Mouse (Mus musculus): ENCODE results near the gene Olfr804. TPM values are rescaled to one million over a fixed set of nuclear protein-coding genes. Genes with fewer than 3 reads are reported as not detected.

Gene Olfr804
- not detected in 2 replicates for polyA plus RNA-seq (2015; fragmentation: Nextera tagmentation; extraction: Ambion mirVana)

- Histone ChIP-seq H3K9ac (replicated peaks; ENCODE audit: low read length) (no peak within 1 kb of the TSS), H3K4me3 (ENCODE audit: low read length) (no peak within 1 kb of the TSS), H3K36me3 (ENCODE audit: insufficient read depth, low read length) (no peaks in the 10 kb centered on the region), H3K27me3 (ENCODE audit: insufficient read depth, low read length) (no peaks in the 10 kb centered on the region), H3K9me3 (ENCODE audit: low read length) (no peaks in the 10 kb centered on the region), H3K27ac (ENCODE audit: low read length) (no peak within 1 kb of the TSS), H3K4me1 (ENCODE audit: insufficient read depth, low read length) (no peaks in the 10 kb centered on the region), H3K4me2 (replicated peaks; ENCODE audit: low read depth, low read length) (no peak within 1 kb of the TSS)
- no peak for ATAC-seq (ENCODE audit: low FRiP score, low TSS enrichment)
Measured at GRCm38 (mm10) chr10:129702910-129703309, at the start of gene Olfr804. Olfr804 (plus strand) TSS chr10:129703210.

- no peak within 1 kb of the TSS for H3K4me3 ChIP-seq (ENCODE audit: low read length)
- H3K4me2 ChIP-seq (replicated peaks; ENCODE audit: low read depth, low read length): no peak within 1 kb of the TSS
- no peak within 1 kb of the TSS for H3K27ac ChIP-seq (ENCODE audit: low read length)
- no peaks in the 10 kb centered on the region for H3K9me3 ChIP-seq (ENCODE audit: low read length)
- H3K27me3 ChIP-seq (ENCODE audit: insufficient read depth, low read length): no peaks in the 10 kb centered on the region
- no peaks in the 10 kb centered on the region for H3K36me3 ChIP-seq (ENCODE audit: insufficient read depth, low read length)
- no peaks in the 10 kb centered on the region for H3K4me1 ChIP-seq (ENCODE audit: insufficient read depth, low read length)
- no peak within 1 kb of the TSS for H3K9ac ChIP-seq (replicated peaks; ENCODE audit: low read length)
- no peak for ATAC-seq (ENCODE audit: low FRiP score, low TSS enrichment)
Measured at GRCm38 (mm10) chr10:129657394-129657793, 45.6 kb upstream of the Olfr804 start, which contains the start of gene Olfr800. Olfr800 (plus strand) TSS chr10:129657694.

- Histone ChIP-seq H3K9ac (replicated peaks; ENCODE audit: low read length) (no peak within 1 kb of the TSS), H3K36me3 (ENCODE audit: insufficient read depth, low read length) (no peaks in the 10 kb centered on the region), H3K9me3 (ENCODE audit: low read length) (no peaks in the 10 kb centered on the region), H3K4me3 (ENCODE audit: low read length) (no peak within 1 kb of the TSS), H3K27ac (ENCODE audit: low read length) (no peak within 1 kb of the TSS), H3K4me1 (ENCODE audit: insufficient read depth, low read length) (no peaks in the 10 kb centered on the region), H3K27me3 (ENCODE audit: insufficient read depth, low read length) (no peaks in the 10 kb centered on the region), H3K4me2 (replicated peaks; ENCODE audit: low read depth, low read length) (no peak within 1 kb of the TSS)
- no peak for ATAC-seq (ENCODE audit: low FRiP score, low TSS enrichment)
- 65% methylated on average over 1 of the region's 1 CpGs for WGBS
Measured at GRCm38 (mm10) chr10:129673765-129674164, 29.2 kb upstream of the Olfr804 start, which contains the start of gene Olfr801. Olfr801 (minus strand) TSS chr10:129673865.

GRCm38 (mm10) chr10:129688069-129688468, 14.9 kb upstream of the Olfr804 start, which contains the start of gene Olfr802:
Olfr802 (minus strand) TSS chr10:129688169.
- Histone ChIP-seq H3K4me1 (ENCODE audit: insufficient read depth, low read length) (no peaks in the 10 kb centered on the region), H3K4me2 (replicated peaks; ENCODE audit: low read depth, low read length) (no peak within 1 kb of the TSS), H3K36me3 (ENCODE audit: insufficient read depth, low read length) (no peaks in the 10 kb centered on the region), H3K27ac (ENCODE audit: low read length) (no peak within 1 kb of the TSS), H3K27me3 (ENCODE audit: insufficient read depth, low read length) (no peaks in the 10 kb centered on the region), H3K9ac (replicated peaks; ENCODE audit: low read length) (no peak within 1 kb of the TSS), H3K4me3 (ENCODE audit: low read length) (no peak within 1 kb of the TSS), H3K9me3 (ENCODE audit: low read length) (no peaks in the 10 kb centered on the region)
- no peak for ATAC-seq (ENCODE audit: low FRiP score, low TSS enrichment)
- WGBS: 63% methylated on average over 1 of the region's 1 CpGs

GRCm38 (mm10) chr10:129694186-129694585, 8.8 kb upstream of the Olfr804 start, which contains the start of gene Olfr803:
Olfr803 (minus strand) TSS chr10:129694286.
- ATAC-seq (ENCODE audit: low FRiP score, low TSS enrichment): no peak
- WGBS: 65% methylated on average over 2 of the region's 2 CpGs
- Histone ChIP-seq H3K36me3 (ENCODE audit: insufficient read depth, low read length) (no peaks in the 10 kb centered on the region), H3K4me2 (replicated peaks; ENCODE audit: low read depth, low read length) (no peak within 1 kb of the TSS), H3K4me3 (ENCODE audit: low read length) (no peak within 1 kb of the TSS), H3K27me3 (ENCODE audit: insufficient read depth, low read length) (no peaks in the 10 kb centered on the region), H3K27ac (ENCODE audit: low read length) (no peak within 1 kb of the TSS), H3K9me3 (ENCODE audit: low read length) (no peaks in the 10 kb centered on the region), H3K4me1 (ENCODE audit: insufficient read depth, low read length) (no peaks in the 10 kb centered on the region), H3K9ac (replicated peaks; ENCODE audit: low read length) (no peak within 1 kb of the TSS)

GRCm38 (mm10) chr10:129729275-129729674, 26.3 kb downstream of the Olfr804 start, which contains the start of gene Olfr805:
Olfr805 (minus strand) TSS chr10:129729375.
- no peak within 1 kb of the TSS for H3K4me2 ChIP-seq (replicated peaks; ENCODE audit: low read depth, low read length)
- no peak for ATAC-seq (ENCODE audit: low FRiP score, low TSS enrichment)
- WGBS: 89% methylated on average over 2 of the region's 2 CpGs

GRCm38 (mm10) chr10:129741821-129742220, 38.8 kb downstream of the Olfr804 start, which contains the start of gene Olfr806:
Olfr806 (minus strand) TSS chr10:129741921.
- H3K27ac ChIP-seq (ENCODE audit: low read length): no peak within 1 kb of the TSS
- H3K4me3 ChIP-seq (ENCODE audit: low read length): no peak within 1 kb of the TSS
- H3K9ac ChIP-seq (replicated peaks; ENCODE audit: low read length): no peak within 1 kb of the TSS
- H3K36me3 ChIP-seq (ENCODE audit: insufficient read depth, low read length): no peaks in the 10 kb centered on the region
- H3K4me2 ChIP-seq (replicated peaks; ENCODE audit: low read depth, low read length): no peak within 1 kb of the TSS
- ATAC-seq (ENCODE audit: low FRiP score, low TSS enrichment): no peak
- no peaks in the 10 kb centered on the region for H3K4me1 ChIP-seq (ENCODE audit: insufficient read depth, low read length)
- no peaks in the 10 kb centered on the region for H3K9me3 ChIP-seq (ENCODE audit: low read length)
- H3K27me3 ChIP-seq (ENCODE audit: insufficient read depth, low read length): no peaks in the 10 kb centered on the region

More at GRCm38 (mm10) chr10:129729275-129729674, 26.3 kb downstream of the Olfr804 start, which contains the start of gene Olfr805:
- no peaks in the 10 kb centered on the region for H3K4me1 ChIP-seq (ENCODE audit: insufficient read depth, low read length)
- H3K27me3 ChIP-seq (ENCODE audit: insufficient read depth, low read length): no peaks in the 10 kb centered on the region
- H3K9me3 ChIP-seq (ENCODE audit: low read length): no peaks in the 10 kb centered on the region
- no peak within 1 kb of the TSS for H3K27ac ChIP-seq (ENCODE audit: low read length)
- H3K4me3 ChIP-seq (ENCODE audit: low read length): no peak within 1 kb of the TSS
- no peak within 1 kb of the TSS for H3K9ac ChIP-seq (replicated peaks; ENCODE audit: low read length)
- no peaks in the 10 kb centered on the region for H3K36me3 ChIP-seq (ENCODE audit: insufficient read depth, low read length)

GRCm38 (mm10) chr10:129757693-129758092, 54.7 kb downstream of the Olfr804 start, which contains the start of gene Olfr807:
Olfr807 (minus strand) TSS chr10:129757793.
- Histone ChIP-seq H3K27ac (ENCODE audit: low read length) (no peak within 1 kb of the TSS), H3K9me3 (ENCODE audit: low read length) (no peaks in the 10 kb centered on the region), H3K36me3 (ENCODE audit: insufficient read depth, low read length) (no peaks in the 10 kb centered on the region), H3K4me3 (ENCODE audit: low read length) (no peak within 1 kb of the TSS), H3K27me3 (ENCODE audit: insufficient read depth, low read length) (no peaks in the 10 kb centered on the region), H3K4me2 (replicated peaks; ENCODE audit: low read depth, low read length) (no peak within 1 kb of the TSS), H3K9ac (replicated peaks; ENCODE audit: low read length) (no peak within 1 kb of the TSS), H3K4me1 (ENCODE audit: insufficient read depth, low read length) (no peaks in the 10 kb centered on the region)
- ATAC-seq (ENCODE audit: low FRiP score, low TSS enrichment): no peak
- WGBS: 88% methylated on average over 1 of the region's 1 CpGs

Small RNA genes lying within 50 kb of the gene (microRNA-seq; reads per million reads assigned to microRNA genes)
- gene Gm24485: not detected

Other genes with a start within 250 kb of the Olfr804 start
- not detected in 2 replicates for gene Olfr787, start 241.3 kb upstream of the Olfr804 start, polyA plus RNA-seq (2015; fragmentation: Nextera tagmentation; extraction: Ambion mirVana)
- not detected in 2 replicates for gene Olfr788, start 232.2 kb upstream of the Olfr804 start, polyA plus RNA-seq (2015; fragmentation: Nextera tagmentation; extraction: Ambion mirVana)
- gene Olfr789, start 218.5 kb upstream of the Olfr804 start, polyA plus RNA-seq (2015; fragmentation: Nextera tagmentation; extraction: Ambion mirVana): not detected in 2 replicates
- gene Olfr790, start 204.7 kb upstream of the Olfr804 start, polyA plus RNA-seq (2015; fragmentation: Nextera tagmentation; extraction: Ambion mirVana): not detected in 2 replicates
- not detected in 2 replicates for gene Olfr791, start 181.4 kb upstream of the Olfr804 start, polyA plus RNA-seq (2015; fragmentation: Nextera tagmentation; extraction: Ambion mirVana)
- not detected in 2 replicates for gene Olfr792, start 164.0 kb upstream of the Olfr804 start, polyA plus RNA-seq (2015; fragmentation: Nextera tagmentation; extraction: Ambion mirVana)
- not detected in 2 replicates for gene Olfr794, start 135.6 kb upstream of the Olfr804 start, polyA plus RNA-seq (2015; fragmentation: Nextera tagmentation; extraction: Ambion mirVana)
- not detected in 2 replicates for gene Olfr796, start 90.6 kb upstream of the Olfr804 start, polyA plus RNA-seq (2015; fragmentation: Nextera tagmentation; extraction: Ambion mirVana)
- not detected in 2 replicates for gene Olfr798, start 75.3 kb upstream of the Olfr804 start, polyA plus RNA-seq (2015; fragmentation: Nextera tagmentation; extraction: Ambion mirVana)
- not detected in 2 replicates for gene Olfr799, start 65.7 kb upstream of the Olfr804 start, polyA plus RNA-seq (2015; fragmentation: Nextera tagmentation; extraction: Ambion mirVana)
- not detected in 2 replicates for gene Olfr800, start 45.5 kb upstream of the Olfr804 start, polyA plus RNA-seq (2015; fragmentation: Nextera tagmentation; extraction: Ambion mirVana)
- gene Olfr801, start 29.3 kb upstream of the Olfr804 start, polyA plus RNA-seq (2015; fragmentation: Nextera tagmentation; extraction: Ambion mirVana): not detected in 2 replicates
- gene Olfr802, start 15.0 kb upstream of the Olfr804 start, polyA plus RNA-seq (2015; fragmentation: Nextera tagmentation; extraction: Ambion mirVana): 0.03 TPM in 1 of 2 replicates, not detected in the other
- gene Olfr803, start 8.9 kb upstream of the Olfr804 start, polyA plus RNA-seq (2015; fragmentation: Nextera tagmentation; extraction: Ambion mirVana): not detected in 2 replicates
- gene Olfr805, start 26.2 kb downstream of the Olfr804 start, polyA plus RNA-seq (2015; fragmentation: Nextera tagmentation; extraction: Ambion mirVana): not detected in 2 replicates
- gene Olfr806, start 38.7 kb downstream of the Olfr804 start, polyA plus RNA-seq (2015; fragmentation: Nextera tagmentation; extraction: Ambion mirVana): not detected in 2 replicates
- not detected in 2 replicates for gene Olfr807, start 54.6 kb downstream of the Olfr804 start, polyA plus RNA-seq (2015; fragmentation: Nextera tagmentation; extraction: Ambion mirVana)
- gene Olfr808, start 62.3 kb downstream of the Olfr804 start, polyA plus RNA-seq (2015; fragmentation: Nextera tagmentation; extraction: Ambion mirVana): not detected in 2 replicates
- not detected in 2 replicates for gene Olfr809, start 71.4 kb downstream of the Olfr804 start, polyA plus RNA-seq (2015; fragmentation: Nextera tagmentation; extraction: Ambion mirVana)
- not detected in 2 replicates for gene Olfr810, start 91.7 kb downstream of the Olfr804 start, polyA plus RNA-seq (2015; fragmentation: Nextera tagmentation; extraction: Ambion mirVana)
- gene Olfr811, start 101.2 kb downstream of the Olfr804 start, polyA plus RNA-seq (2015; fragmentation: Nextera tagmentation; extraction: Ambion mirVana): not detected in 2 replicates
- not detected in 2 replicates for gene Olfr812, start 142.9 kb downstream of the Olfr804 start, polyA plus RNA-seq (2015; fragmentation: Nextera tagmentation; extraction: Ambion mirVana)
- gene Olfr813, start 152.2 kb downstream of the Olfr804 start, polyA plus RNA-seq (2015; fragmentation: Nextera tagmentation; extraction: Ambion mirVana): not detected in 2 replicates
- gene Olfr814, start 176.6 kb downstream of the Olfr804 start, polyA plus RNA-seq (2015; fragmentation: Nextera tagmentation; extraction: Ambion mirVana): not detected in 2 replicates
- not detected in 2 replicates for gene Olfr815, start 202.7 kb downstream of the Olfr804 start, polyA plus RNA-seq (2015; fragmentation: Nextera tagmentation; extraction: Ambion mirVana)
- not detected in 2 replicates for gene Olfr816, start 212.4 kb downstream of the Olfr804 start, polyA plus RNA-seq (2015; fragmentation: Nextera tagmentation; extraction: Ambion mirVana)
- not detected in 2 replicates for gene Olfr818, start 245.9 kb downstream of the Olfr804 start, polyA plus RNA-seq (2015; fragmentation: Nextera tagmentation; extraction: Ambion mirVana)